Mouse (Mus musculus) midbrain, embryonic 10.5 days (tissue): ENCODE results near the gene Apaf1. TPM values are rescaled to one million over a fixed set of nuclear protein-coding genes. Genes with fewer than 3 reads are reported as not detected.

Experiments used
- DNase-seq: peaks from one replicate; pipeline ENCODE4 v3.0.0-alpha.2; 2017; ENCODE audit warnings: low spot score
- H3K27ac ChIP-seq: fragments of 300-500 bp; sonication (generic); replicated peaks from 2 replicates; pipeline ENCODE4 v1.5.1; 2016; ENCODE audit warnings: mild to moderate bottlenecking
- H3K27me3 ChIP-seq: fragments of 300-500 bp; sonication (generic); 2 replicates; pipeline ENCODE4 v1.6.1; 2016; ENCODE audit warnings: low read depth, mild to moderate bottlenecking; ENCODE audit not compliant: poor library complexity, severe bottlenecking
- H3K36me3 ChIP-seq: fragments of 300-500 bp; sonication (generic); 2 replicates; pipeline ENCODE4 v1.6.1; 2016; ENCODE audit warnings: mild to moderate bottlenecking, moderate library complexity
- H3K4me1 ChIP-seq: fragments of 300-500 bp; sonication (generic); 2 replicates; pipeline ENCODE4 v1.6.1; 2016
- H3K4me3 ChIP-seq: fragments of 300-500 bp; sonication (generic); 2 replicates; pipeline ENCODE4 v1.5.1; 2016; ENCODE audit warnings: mild to moderate bottlenecking, moderate library complexity
- H3K9me3 ChIP-seq: fragments of 300-500 bp; sonication (generic); replicated peaks from 2 replicates; pipeline ENCODE4 v1.6.1; 2016; ENCODE audit warnings: mild to moderate bottlenecking
- WGBS: fragments of 180-500 bp; shearing (Covaris S2); methylation state at CpG from one replicate; pipeline ENCODE4 v1.1.7; 2016; 5-methylcytosine and 5-hydroxymethylcytosine counted together
- polyA plus RNA-seq: library from polyadenylated mRNA; unstranded; fragments of >200 nt; fragmentation: Nextera tagmentation; extraction: Ambion mirVana; gene quantifications from 2 replicates; pipeline ENCODE4 v1.2.1, GENCODE M21; 2016

Gene Apaf1
- polyA plus RNA-seq, 1 experiment from 2014 or later, result 18.1 TPM

GRCm38 (mm10) chr10:90964511-90964910 lies 118.1 kb downstream of the Apaf1 start:
- H3K4me3 ChIP-seq, result no peak overlapping the region
- no peaks in the 10 kb centered on the region for H3K9me3 ChIP-seq
- no peaks in the 10 kb centered on the region for H3K36me3 ChIP-seq
- H3K27ac ChIP-seq, result no peak overlapping the region
- no peak for DNase-seq
- 32% methylated on average over 9 of the region's 9 CpGs for WGBS
- H3K27me3 ChIP-seq, result peaks cover 47% of the 10 kb centered on the region
- H3K4me1 ChIP-seq, result peaks cover 18% of the 10 kb centered on the region

- H3K27me3 ChIP-seq, result peaks cover 6% of the 10 kb centered on the region
- 83% methylated on average over 7 of the region's 7 CpGs for WGBS
- no peak for DNase-seq
- H3K4me3 ChIP-seq, result no peak overlapping the region
- no peaks in the 10 kb centered on the region for H3K9me3 ChIP-seq
- no peaks in the 10 kb centered on the region for H3K36me3 ChIP-seq
- no peak overlapping the region for H3K27ac ChIP-seq
- H3K4me1 ChIP-seq, result peaks cover 5% of the 10 kb centered on the region
Observed at GRCm38 (mm10) chr10:90960374-90960773, 122.2 kb downstream of the Apaf1 start.

GRCm38 (mm10) chr10:90953821-90954220 lies 128.7 kb downstream of the Apaf1 start:
- Histone ChIP-seq H3K4me1 (no peaks in the 10 kb centered on the region), H3K27me3 (no peaks in the 10 kb centered on the region), H3K4me3 (no peak overlapping the region), H3K9me3 (no peaks in the 10 kb centered on the region), H3K27ac (no peak overlapping the region), H3K36me3 (no peaks in the 10 kb centered on the region)
- no peak for DNase-seq
- WGBS, result 90% methylated on average over 6 of the region's 6 CpGs

- WGBS, result 95% methylated on average over 15 of the region's 15 CpGs
- Histone ChIP-seq H3K36me3 (no peaks in the 10 kb centered on the region), H3K4me1 (no peaks in the 10 kb centered on the region), H3K4me3 (no peak overlapping the region), H3K27me3 (no peaks in the 10 kb centered on the region), H3K27ac (no peak overlapping the region), H3K9me3 (no peaks in the 10 kb centered on the region)
- no peak for DNase-seq
Observed at GRCm38 (mm10) chr10:90953103-90953709, 129.4 kb downstream of the Apaf1 start.

- WGBS, result 92% methylated on average over 18 of the region's 18 CpGs
- no peak for DNase-seq
Observed at GRCm38 (mm10) chr10:90947608-90948373, 134.8 kb downstream of the Apaf1 start.

GRCm38 (mm10) chr10:90947043-90947442 lies 135.5 kb downstream of the Apaf1 start:
- Histone ChIP-seq H3K4me1 (no peaks in the 10 kb centered on the region), H3K36me3 (no peaks in the 10 kb centered on the region), H3K27ac (no peak overlapping the region), H3K4me3 (no peak overlapping the region), H3K9me3 (0 out of 2 replicates have a peak, but pooled peaks cover 5% of the 10 kb centered on the region), H3K27me3 (no peaks in the 10 kb centered on the region)
- WGBS, result 93% methylated on average over 6 of the region's 6 CpGs
- no peak for DNase-seq

More at GRCm38 (mm10) chr10:90947608-90948373, 134.8 kb downstream of the Apaf1 start:
- Histone ChIP-seq H3K4me3 (no peak overlapping the region), H3K4me1 (no peaks in the 10 kb centered on the region), H3K9me3 (0 out of 2 replicates have a peak, but pooled peaks cover 5% of the 10 kb centered on the region), H3K27ac (no peak overlapping the region), H3K36me3 (no peaks in the 10 kb centered on the region), H3K27me3 (no peaks in the 10 kb centered on the region)

GRCm38 (mm10) chr10:90942001-90942700 lies 140.4 kb downstream of the Apaf1 start:
- Histone ChIP-seq H3K9me3 (0 out of 2 replicates have a peak, but pooled peaks cover 5% of the 10 kb centered on the region), H3K4me3 (no peak overlapping the region), H3K36me3 (no peaks in the 10 kb centered on the region), H3K27ac (no peak overlapping the region), H3K4me1 (no peaks in the 10 kb centered on the region), H3K27me3 (no peaks in the 10 kb centered on the region)
- DNase-seq, result no peak
- 83% methylated on average over 14 of the region's 14 CpGs for WGBS

- no peak for DNase-seq
- Histone ChIP-seq H3K4me1 (no peaks in the 10 kb centered on the region), H3K36me3 (no peaks in the 10 kb centered on the region), H3K4me3 (no peak overlapping the region), H3K27me3 (no peaks in the 10 kb centered on the region), H3K27ac (no peak overlapping the region), H3K9me3 (0 out of 2 replicates have a peak, but pooled peaks cover 5% of the 10 kb centered on the region)
- WGBS, result 84% methylated on average over 15 of the region's 15 CpGs
Observed at GRCm38 (mm10) chr10:90940521-90941520, 141.7 kb downstream of the Apaf1 start.

Other genes with a start within 250 kb of the Apaf1 start
- gene Ikbip, start 170 bp upstream of the Apaf1 start, polyA plus RNA-seq, result 20.9 and 23.0 TPM in 2 replicates
- gene Slc25a3, start 41.3 kb upstream of the Apaf1 start, polyA plus RNA-seq, result 384 and 388 TPM in 2 replicates
- 272 and 275 TPM in 2 replicates for gene Tmpo, start 98.5 kb upstream of the Apaf1 start, polyA plus RNA-seq